Mouse (Mus musculus) testis, postnatal 14 days (tissue): ENCODE results near the gene Morn4.

Experiments used
- DNase-seq: peaks from one replicate; pipeline ENCODE4 v3.0.0; 2021; ENCODE audit warnings: low spot score

Morn4 gene

DNA sequence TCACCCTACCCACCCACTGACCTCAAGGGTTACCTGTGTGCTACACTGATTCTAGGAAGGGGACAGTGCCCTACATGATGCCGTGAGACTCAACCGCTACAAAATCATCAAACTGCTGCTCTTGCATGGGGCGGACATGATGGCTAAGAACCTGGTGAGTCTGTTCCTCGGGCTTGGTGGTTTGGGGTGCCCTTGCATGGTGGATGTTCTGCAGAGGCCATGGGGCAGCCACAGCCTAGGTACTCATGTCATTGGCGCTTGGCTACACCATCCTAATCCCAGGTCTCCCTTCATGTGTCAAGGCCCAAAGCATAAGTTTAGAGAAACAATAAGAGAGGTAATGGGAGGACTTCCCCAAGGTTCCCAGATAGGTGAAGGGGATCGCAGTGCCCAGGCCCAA lies 42.2 kb downstream of the Morn4 start:
- no peak for DNase-seq

DNA sequence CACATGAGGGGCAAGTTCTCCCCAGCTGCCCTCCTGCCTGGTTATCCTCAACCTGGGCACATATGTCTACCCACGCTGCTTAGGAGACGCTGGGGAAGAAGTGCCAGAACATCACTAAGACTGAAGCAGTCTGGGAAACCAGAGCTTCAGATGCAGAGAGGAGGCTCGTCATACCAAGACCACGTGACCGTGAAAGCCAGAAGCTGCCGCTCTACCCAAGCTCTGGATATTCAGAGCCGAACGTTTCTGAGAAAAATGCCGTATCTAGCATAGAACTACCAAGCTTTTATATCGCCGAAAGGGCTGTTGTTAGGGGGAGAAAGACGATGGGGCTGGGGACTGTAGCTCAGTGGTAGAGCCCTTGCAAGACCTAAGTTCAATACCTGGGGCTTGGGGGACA lies 47.8 kb downstream of the Morn4 start:
- no peak for DNase-seq

DNA sequence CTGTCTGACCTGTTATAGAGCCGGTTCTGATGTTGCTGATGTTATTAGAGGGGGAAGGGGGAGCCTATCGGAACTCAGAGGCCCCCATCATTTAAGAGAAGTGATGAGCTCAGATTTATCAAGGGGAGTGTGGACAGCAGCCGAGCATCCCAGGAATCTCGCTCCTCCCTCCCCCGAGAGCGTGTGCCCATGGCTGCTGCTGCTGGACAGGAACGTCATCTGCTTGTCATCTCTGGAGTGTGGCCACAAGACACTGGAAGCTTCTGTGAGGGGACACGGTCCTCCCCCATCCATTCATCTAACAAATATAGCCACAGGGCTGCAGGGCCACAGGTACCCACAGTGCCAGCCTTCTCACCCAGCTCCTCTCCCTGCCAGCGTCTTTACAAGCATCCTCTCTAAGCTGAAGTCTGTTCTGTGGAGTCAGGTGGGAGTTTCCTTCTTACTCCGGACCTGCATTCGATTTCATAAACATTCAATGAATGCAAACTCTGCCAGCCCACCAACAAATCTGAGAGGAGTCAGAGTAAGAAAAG lies 48.9 kb downstream of the Morn4 start:
- no peak for DNase-seq

DNA sequence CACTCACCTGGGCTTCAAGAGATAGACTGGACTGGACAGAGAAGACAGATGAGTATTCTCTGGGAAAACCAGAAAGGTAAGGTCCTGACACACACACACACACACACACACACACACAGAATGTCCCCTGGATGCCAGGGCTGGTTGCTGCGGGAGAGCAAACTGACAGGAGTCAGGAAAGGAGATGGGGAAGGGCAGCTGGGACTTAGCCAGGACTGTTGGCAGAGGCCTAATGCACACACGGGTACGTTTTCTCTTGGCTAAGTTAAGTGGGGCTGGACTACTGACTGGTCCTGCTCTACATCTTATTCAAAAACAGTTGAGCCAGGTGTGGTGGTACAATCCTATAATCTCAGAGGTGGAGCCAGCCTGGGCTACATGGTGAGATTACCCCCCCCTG lies 49.8 kb downstream of the Morn4 start:
- DNase-seq, result no peak

DNA sequence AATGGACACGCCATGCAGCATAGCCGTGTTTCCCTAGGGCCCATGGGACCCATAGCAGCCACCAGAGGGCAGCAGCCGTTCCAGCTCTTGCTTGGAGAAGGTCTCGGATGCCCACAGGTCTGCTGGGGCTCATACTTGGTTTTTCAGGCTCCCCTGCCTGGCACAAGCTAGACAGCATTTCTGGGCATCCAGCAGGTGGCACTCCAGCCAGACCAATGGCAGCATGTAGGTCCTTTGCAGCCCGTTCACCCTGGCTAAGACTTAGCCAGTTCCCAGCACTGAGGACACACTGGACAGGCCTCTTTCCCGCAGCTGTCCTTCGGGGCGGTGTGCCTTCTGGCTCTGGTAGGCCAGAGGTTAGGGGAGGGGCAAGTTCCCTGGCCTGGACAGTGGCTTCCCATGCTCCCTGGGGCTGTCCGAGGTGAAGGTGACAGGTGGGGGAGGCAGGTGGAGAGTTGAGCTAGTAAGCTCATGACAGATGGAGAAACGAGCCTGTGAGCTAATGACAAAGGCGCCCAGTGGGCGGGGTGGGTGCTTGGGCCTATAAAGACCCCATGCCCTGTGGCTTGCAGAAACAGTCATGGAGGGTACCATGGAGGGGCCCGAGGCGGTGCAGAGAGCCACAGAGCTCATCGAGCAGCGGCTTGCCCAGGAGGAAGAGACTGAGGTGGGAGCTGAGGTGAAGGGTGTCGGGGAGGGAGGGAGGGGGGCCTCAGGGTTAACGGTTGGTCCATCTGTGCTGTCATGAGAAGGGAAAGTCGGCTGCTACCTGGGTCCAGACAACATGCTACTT lies 50.5 kb downstream of the Morn4 start, which contains the start of gene Ankrd2:
Gene Ankrd2 (plus strand): TSS at position 545 of the 793 bp plus-strand sequence.
- peak; percentile 82 for DNase-seq

DNA sequence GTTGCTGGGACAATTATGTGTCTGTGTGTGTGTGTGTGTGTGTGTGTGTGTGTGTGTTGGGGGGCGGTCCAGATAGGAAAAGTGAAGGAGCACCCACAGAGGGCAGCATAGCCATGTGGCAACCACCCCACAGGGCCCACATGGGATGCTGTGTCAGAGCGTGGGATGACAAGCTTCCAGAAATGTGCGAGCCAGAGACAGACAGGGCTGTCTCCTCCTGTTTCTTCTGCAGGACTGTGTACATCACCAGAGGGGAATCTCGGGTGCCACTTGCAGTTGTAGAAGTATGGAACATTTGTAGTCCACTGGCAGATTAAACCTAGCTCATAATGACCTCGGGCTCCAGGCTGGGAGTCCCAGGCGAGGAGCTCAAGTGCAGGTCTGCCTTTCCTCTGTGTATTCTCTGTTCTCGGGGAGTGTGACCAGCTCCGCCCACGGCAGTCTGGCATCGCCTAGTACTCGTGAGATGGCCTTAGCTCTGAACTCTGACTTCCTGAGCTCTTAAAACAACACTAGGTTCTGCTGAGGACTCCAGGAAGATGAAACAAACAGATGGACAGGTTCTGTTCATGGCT lies 51.2 kb downstream of the Morn4 start:
- no peak for DNase-seq

DNA sequence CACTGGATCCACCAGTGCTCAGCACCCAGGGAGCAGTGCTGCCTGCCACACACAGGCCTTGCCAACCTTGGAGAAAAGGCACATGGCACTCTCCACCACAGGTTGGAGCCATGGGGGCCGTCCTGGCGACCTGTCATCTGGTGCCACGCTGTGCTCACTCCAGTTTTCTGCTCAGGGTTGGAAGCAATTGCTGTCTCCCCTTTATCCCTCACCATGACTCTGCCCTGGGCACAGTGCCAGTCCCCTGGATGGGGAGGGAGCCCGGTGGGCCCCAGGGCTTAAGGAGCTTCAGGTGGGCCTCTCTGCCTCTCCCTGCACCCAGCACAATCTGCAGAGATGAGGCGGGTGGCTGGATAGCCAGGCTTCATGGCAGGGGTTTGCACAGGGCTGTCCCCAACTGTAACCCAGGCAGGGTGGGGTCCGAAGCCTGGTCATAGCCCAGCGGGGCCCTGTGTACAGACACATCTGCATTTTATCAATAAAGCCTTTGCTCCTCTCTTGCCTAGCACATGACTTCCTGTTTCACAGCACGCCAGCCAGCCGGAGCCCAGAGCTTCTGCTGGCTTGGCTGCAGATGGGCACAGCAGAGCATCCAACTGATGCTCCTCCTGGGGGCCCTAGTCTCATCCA lies 51.9 kb downstream of the Morn4 start:
- DNase-seq, result no peak

DNA sequence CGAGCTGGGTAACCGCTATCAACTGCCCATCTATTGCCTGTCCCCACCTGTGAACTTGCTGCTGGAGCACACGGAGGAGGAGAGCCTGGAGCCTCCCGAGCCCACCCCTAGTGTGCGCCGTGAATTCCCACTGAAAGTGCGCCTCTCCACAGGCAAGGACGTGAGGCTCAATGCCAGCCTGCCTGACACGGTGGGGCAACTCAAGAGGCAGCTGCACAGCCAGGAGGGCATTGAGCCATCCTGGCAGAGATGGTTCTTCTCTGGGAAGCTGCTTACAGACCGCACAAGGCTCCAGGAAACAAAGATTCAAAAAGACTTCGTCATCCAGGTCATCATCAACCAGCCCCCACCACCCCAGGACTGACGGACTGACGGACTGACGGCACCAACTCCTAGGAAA lies 52.5 kb downstream of the Morn4 start:
- DNase-seq, result no peak

DNA sequence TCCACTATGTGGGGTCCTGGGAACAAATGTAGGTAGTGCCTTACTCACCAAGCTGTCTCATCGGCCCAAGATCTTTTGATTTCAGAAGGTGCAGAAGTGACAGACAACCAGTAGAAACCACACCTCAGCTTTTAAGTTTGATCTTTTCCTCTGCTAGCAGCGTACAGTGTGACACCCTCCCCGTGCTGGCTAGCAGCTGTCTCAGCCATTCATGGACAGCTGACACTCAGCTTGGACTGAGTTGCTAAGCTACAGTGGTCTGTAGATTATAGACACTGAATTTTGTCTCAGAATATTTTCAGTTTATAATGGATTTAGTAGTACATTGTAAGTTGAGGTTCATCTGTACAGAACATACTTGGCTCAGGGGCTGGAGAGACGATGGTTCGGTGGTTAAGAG lies 55.0 kb downstream of the Morn4 start:
- DNase-seq, result no peak

DNA sequence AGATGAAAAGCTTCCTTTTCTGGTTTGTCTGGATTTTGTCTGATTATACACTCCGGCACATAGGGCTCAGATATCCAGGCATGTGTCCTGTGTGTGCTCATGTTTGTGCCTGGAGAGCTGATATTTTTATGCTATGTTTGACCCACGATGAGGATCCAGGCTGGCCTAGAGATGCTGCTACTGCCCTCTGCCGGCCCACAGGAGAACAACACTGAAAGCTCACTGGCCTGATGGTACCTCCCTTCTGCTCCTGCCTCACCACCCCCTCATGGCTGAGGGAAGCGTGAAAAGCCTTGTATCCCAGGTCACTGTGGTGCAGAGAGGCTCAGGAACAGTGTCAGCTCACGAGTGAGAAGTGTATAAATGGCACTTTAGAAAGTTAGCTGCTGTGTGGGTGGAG lies 60.0 kb downstream of the Morn4 start:
- DNase-seq, result peak; percentile 45
